Mouse (Mus musculus) heart, adult 8-10 months (tissue): Measurements from ENCODE around the gene Klc3. TPM values are rescaled to one million over a fixed set of nuclear protein-coding genes. Genes with fewer than 3 reads are reported as not detected.

Experiments
- DNase-seq: peaks from one replicate; pipeline ENCODE4 v3.0.0; 2022; ENCODE audit warnings: low spot score
- microRNA-seq: library from miRNA; unstranded; fragments of <30 nt; microRNA quantifications from one replicate; pipeline ENCODE4 v1.2.0, GENCODE M21; 2022
- total RNA-seq, 4 experiments: library from RNA; stranded (reverse); gene quantifications; 2 replicates each; pipeline ENCODE4 v1.2.4; 2022

The Klc3 gene
- total RNA-seq, 4 experiments from 2014 or later: 0.60 to 1.2 (median 0.75) TPM; not detected in 1

DNA sequence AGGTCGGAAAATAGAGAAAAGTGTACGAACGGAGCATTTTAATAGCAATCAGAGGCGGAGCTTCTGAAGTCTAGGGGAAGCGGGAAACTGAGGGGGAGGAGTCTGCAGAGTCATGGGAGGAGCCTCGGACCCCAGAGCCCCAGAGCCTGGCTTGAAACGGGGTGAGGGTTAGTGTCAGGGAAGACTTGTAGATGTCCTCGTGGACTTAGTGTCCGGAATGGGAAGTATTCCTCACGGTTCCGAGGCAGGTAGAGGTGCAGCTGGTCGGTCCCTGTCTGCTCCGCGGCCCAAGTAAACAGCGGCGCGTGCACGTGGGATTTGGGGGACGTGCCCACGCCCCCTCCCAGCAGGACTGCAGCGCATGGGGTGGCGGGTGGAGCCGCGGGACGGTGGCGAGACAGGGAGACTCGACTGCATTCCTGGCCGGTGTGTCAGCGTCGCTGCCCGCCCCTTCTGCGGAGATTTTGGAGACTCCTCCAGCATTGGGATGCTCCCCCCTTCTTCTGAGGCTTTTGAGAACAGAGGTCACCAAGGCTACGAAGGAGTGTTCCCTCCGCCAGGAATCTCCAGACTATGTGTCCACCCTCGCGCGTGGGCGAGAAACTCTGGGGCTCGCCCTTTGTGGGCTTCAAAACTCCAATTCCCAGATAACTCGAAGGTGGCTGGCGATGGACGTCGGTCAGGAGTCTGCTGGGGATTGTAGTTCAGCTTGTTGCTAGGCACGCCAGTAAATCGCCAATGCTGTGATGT lies 43.8 kb downstream of the Klc3 start:
- DNase-seq: peak; percentile 79

DNA sequence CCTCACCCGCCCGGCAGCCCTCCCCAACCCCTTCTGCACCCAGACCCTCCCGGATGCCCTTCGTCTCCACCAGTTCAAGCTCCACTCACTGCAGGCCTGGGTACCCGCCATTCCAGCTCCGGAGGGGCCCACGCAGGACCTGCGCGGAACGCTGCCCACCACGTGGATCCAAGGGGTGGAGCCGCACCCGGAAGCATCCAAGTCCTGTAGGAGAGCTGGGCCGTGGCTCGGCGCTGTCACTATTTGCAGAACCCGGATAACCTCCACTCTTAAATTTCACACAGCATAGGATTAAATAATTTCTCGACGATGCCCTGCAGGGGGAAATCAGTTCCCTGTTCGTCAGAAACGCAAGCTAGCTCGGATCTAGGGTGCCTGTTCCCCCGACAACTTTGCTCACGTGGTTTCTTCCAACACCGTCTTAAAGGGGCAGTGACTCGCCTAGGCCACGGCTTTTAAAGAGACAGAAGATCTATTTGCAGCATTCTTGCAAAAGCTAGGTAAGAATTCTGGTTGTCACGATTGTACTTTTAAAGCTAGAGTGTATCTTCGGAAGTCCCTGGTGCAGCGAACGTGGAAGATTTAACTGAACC lies 44.5 kb downstream of the Klc3 start, which contains the start of the genes Cd3eap and Ppp1r13l:
Cd3eap (minus strand) TSS at position 185 of the 593 bp plus-strand sequence.
Ppp1r13l (plus strand) TSS at position 451 of the 593 bp plus-strand sequence.
- DNase-seq: peak; percentile 88

DNA sequence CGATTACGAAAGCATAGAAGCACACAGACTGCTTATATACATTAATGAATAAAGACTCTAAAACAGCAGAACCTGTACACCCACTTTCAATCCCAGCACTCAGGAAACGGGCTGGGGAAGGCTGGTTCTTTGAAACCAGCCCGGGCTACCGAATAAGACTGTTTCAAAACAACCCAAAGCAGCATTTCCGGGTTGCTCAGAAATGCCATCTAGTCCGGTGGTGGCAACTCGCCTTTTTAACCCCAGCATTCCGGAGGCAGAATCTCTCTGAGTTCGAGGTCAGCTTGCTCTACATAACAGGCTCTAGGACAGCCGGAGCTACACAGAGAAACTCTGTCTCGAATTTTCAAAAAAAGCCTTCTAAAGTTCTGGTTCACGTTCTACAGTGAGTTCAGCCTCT lies 45.3 kb downstream of the Klc3 start:
- no peak for DNase-seq

DNA sequence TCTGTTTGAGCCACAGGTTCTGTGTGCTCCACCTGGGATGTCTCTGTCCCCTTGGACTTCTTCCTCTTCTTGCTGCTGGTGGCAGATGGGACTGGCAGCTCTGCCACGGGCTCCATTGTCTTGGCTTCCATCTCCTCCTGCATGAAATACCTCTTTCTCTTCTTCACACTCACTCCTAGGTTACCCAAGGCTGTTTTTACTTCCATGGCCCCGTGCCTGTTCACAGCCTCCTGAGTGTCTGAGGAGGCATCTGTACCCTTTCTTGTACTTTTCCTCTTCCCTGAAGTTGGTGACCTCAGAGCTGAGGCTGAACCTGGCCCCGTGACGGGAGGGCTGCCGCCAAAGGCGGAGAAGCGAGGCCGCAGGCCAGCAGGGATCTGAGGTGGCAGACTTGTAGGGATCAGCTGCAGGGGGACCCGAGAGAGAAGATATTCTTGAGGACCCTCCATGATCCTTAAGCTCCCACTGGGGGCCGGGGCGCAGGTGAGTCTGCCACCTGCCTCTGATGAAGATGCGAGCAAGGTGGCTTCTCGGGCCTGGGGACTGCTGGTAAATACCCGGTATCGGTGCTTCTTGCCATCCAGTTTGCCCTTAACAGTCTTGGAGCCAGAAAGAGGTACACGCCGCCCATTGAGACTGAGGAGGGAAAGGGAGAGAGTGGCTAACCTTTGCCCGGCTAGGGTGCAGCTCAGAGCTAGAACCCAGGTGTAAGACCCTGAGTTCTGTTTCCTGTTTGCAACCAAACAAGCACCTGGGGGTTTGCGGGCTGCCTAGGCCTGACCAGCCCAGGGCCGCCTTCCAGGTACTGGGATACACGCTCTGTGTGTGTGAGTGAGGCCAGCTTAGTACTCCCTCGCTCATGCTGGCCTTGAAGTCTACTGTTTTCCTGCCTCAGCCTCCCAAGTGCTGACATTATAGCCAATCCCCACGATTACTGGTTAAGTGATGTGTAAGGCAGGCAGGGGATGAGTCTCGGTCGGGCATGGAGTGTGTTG lies 46.2 kb downstream of the Klc3 start:
- no peak for DNase-seq

DNA sequence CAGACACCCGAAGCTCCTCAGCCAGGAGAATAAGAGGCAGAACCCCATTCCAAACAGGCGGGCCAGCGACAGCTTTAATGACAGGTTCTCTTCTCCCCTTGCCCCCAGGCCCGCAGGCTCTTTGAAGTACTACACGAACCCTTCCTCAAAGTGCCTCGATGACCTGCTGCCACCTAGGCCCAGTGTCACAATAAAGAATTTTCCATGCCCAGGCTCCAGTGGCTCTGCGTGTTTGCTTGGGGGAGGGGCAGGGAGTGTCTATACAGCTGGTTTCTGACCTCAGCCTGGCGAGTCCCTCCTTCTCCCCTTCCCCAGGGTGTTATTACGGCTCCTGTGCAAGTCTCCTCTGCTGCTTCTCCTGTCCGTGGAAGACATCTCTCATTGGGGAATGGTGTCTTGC lies 47.6 kb downstream of the Klc3 start:
- no peak for DNase-seq

DNA sequence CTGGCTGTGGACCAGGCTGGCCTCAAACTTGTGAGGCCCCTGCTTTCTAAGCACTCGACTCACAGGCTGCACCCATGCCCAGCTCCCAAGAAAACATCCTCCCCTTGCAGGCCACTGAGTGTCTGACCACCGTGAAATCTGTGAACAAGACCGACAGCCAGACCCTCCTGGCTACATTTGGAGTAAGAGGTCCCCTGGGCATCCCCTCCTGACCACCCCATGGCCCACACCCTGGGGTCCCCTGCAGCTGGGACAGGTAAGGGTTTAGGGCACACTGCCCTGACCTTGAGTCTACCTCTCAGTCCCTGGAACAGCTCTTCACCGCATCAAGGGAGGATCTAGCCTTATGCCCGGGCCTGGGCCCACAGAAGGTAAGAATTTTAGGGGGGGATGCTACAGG lies 48.9 kb downstream of the Klc3 start:
- DNase-seq: no peak

DNA sequence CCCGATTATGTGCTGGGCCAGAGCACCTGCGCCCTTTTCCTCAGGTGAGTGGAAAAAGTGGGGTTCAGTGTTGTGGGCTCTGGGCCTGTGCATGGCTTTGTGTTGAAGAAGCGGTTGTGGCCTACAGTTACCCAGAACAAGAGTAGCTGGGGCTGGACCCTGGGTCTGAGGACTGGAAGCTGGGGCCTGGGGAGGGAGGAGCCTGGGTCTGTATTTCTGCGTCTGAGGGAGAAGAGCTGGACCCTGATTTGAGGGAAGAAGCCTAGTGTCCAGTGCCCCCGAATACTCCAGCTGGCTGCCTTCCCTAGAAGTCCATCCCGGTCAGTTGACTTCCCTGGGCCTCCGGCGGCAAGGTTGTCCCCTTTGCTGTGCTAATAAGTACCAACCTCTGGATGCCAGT lies 53.7 kb downstream of the Klc3 start:
- no peak for DNase-seq

DNA sequence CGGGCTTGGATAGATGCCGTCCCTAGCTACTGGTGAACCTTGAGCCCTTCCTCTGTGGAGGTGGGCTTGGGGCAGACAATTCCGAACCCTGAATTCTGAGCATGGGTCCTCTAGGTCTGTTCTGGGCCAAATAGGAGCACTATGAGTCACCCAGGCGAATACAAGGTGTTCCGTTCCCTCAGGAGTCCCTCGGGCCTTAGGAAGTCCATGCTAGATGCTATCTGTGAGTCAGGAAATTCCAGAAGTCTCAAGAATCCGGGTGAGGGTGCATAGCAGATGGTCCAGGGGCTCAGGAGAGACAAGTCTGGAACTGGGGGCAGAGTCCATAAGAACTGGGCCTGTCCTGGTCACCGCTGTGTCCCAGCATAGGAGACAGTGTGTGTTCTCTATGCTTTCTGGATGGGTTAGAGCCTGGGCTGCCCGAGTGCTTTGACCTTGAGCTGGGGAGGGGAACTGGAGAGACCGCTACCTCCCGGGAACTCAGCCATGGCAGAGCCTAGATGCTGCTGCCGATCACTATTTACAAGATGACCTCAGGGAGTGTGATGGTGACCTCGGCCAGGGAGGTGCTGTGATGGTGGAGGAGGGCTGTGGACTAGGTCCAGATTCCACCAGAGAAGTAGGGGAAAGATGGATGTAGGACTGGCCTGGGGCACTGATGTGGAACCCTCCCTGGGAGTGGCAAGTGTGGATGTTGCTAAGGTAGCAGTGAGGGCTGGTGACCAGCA lies 54.6 kb downstream of the Klc3 start:
- DNase-seq: peak; percentile 67

DNA sequence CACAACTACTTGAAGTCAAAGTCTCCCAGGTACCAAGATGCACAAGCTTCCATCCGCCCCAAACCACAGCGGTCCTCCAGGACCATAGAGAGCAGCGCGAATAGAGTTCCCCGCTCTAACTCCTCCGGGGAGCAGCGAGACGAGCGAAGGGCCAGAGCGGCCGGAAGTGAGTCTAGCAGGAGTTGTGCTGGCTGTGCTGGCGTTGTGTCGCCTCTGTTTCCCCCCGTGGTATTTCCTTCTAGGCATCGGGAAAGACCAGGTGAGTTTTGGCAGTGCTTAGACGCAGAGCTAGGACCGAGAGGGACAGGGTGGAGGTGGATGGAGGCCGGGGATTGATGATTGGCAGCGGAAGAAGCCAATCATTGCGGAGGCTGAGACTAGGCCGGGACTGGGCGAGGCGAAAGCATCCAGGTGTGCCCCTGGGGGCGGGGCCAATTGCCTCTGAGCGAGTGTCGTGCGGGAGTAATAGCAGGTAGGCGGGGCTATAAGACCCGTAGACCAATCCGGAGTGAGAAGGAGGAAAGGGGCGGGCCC lies 58.9 kb downstream of the Klc3 start:
- peak; percentile 91 for DNase-seq

Small RNA genes within 50 kb of the gene (microRNA-seq; reads per million reads assigned to microRNA genes)
- not detected for gene Mir343

Other genes starting within 250 kb of the Klc3 start
- under 1 TPM; 0.09 to 0.29 (median 0.26) TPM for gene Gipr, start 238.0 kb downstream of the Klc3 start, total RNA-seq
- gene Eml2, start 227.7 kb downstream of the Klc3 start, total RNA-seq: 10 to 100 TPM; 32.0 to 45.7 (median 35.7) TPM
- 1 to 10 TPM; 3.3 to 8.5 (median 7.4) TPM for gene Gpr4, start 191.6 kb downstream of the Klc3 start, total RNA-seq
- 10 to 100 TPM; 61.4 to 77.3 (median 68.1) TPM for gene Opa3, start 175.8 kb downstream of the Klc3 start, total RNA-seq
- 10 to 100 TPM; 18.0 to 27.2 (median 24.3) TPM for gene Vasp, start 132.3 kb downstream of the Klc3 start, total RNA-seq
- not detected for gene Ppm1n, start 124.0 kb downstream of the Klc3 start, total RNA-seq
- 100 to 1,000 TPM; 137 to 160 (median 149) TPM for gene Rtn2, start 121.5 kb downstream of the Klc3 start, total RNA-seq
- 1 to 10 TPM; 1.2 to 9.8 (median 5.1) TPM for gene Fosb, start 94.1 kb downstream of the Klc3 start, total RNA-seq
- gene Ercc1, start 59.3 kb downstream of the Klc3 start, total RNA-seq: 10 to 100 TPM; 39.8 to 46.9 (median 44.4) TPM
- gene Cd3eap, start 44.6 kb downstream of the Klc3 start, total RNA-seq: 10 to 100 TPM in 1 of 4 experiments, 1 to 10 TPM in 3; 8.8 to 12.7 (median 9.4) TPM
- 10 to 100 TPM; 31.6 to 66.7 (median 47.6) TPM for gene Ppp1r13l, start 44.4 kb downstream of the Klc3 start, total RNA-seq
- 10 to 100 TPM; 11.2 to 14.5 (median 13.2) TPM for gene Ercc2, start 22.1 kb downstream of the Klc3 start, total RNA-seq
- 1,000 to 10,000 TPM; 3,513 to 3,931 (median 3,544) TPM for gene Ckm, start 672 bp upstream of the Klc3 start, total RNA-seq
- 10 to 100 TPM; 22.8 to 26.4 (median 24.3) TPM for gene Mark4, start 54.7 kb upstream of the Klc3 start, total RNA-seq
- 1 to 10 TPM in 3 of 4 experiments, under 1 TPM in 1; 0.94 to 1.5 (median 1.1) TPM for gene Exoc3l2, start 59.2 kb upstream of the Klc3 start, total RNA-seq
- gene Bloc1s3, start 104.3 kb upstream of the Klc3 start, total RNA-seq: 1 to 10 TPM; 2.2 to 3.1 (median 3.0) TPM
- gene Trappc6a, start 104.3 kb upstream of the Klc3 start, total RNA-seq: 10 to 100 TPM; 36.3 to 44.7 (median 37.2) TPM
- not detected for gene Nkpd1, start 113.7 kb upstream of the Klc3 start, total RNA-seq
- 10 to 100 TPM; 61.6 to 72.9 (median 63.8) TPM for gene Ppp1r37, start 159.0 kb upstream of the Klc3 start, total RNA-seq
- under 1 TPM; 0.25 to 0.84 (median 0.34) TPM for gene Zfp296, start 173.2 kb upstream of the Klc3 start, total RNA-seq
- 10 to 100 TPM; 44.9 to 65.4 (median 52.1) TPM for gene Gemin7, start 173.5 kb upstream of the Klc3 start, total RNA-seq
- gene Clasrp, start 200.4 kb upstream of the Klc3 start, total RNA-seq: 10 to 100 TPM in 3 of 4 experiments, 1 to 10 TPM in 1; 9.6 to 16.8 (median 12.1) TPM
- gene Relb, start 225.3 kb upstream of the Klc3 start, total RNA-seq: 1 to 10 TPM; 6.4 to 9.2 (median 7.7) TPM